Mouse (Mus musculus) testis, postnatal 10 days (tissue): ENCODE data around the gene Olfr521.
"Not testable (repeated sequence)": the region's sequence is repeated elsewhere in the genome, so short reads cannot be mapped to it uniquely, and the experiment has no call there.

Experiments
- DNase-seq: peaks from one replicate; pipeline ENCODE4 v3.0.0; 2021; ENCODE audit warnings: low spot score

Gene Olfr521

DNA sequence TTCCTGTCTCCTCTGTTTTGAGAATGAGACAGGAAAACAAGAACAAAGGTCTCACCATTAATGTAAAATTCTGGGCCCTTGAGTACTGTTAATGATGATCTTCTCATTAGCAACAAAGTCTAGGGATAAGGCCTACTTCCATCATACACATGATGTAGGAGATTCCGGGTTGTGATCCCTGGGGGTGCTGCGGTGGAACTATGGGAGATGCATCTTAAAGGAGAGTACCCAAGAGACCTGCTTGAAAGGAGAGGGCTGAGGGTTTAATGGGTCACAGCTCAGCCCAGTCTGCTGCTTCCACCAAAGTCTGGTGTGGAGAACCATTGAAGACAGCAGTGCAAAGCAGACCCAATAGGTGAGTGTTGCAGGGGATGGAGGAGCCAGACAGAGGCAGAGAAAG is at the start of gene Olfr521:
Olfr521 (plus strand) TSS at position 301 of the 400 bp plus-strand sequence.
- no peak for DNase-seq

GRCm38 (mm10) chr7:99716536-99716935 is 46.8 kb upstream of the Olfr521 start:
- DNase-seq, result no peak

GRCm38 (mm10) chr7:99729973-99730372 is 33.3 kb upstream of the Olfr521 start, which contains the start of gene Olfr520:
Gene Olfr520 (plus strand): TSS chr7:99730273.
- no peak for DNase-seq

DNA sequence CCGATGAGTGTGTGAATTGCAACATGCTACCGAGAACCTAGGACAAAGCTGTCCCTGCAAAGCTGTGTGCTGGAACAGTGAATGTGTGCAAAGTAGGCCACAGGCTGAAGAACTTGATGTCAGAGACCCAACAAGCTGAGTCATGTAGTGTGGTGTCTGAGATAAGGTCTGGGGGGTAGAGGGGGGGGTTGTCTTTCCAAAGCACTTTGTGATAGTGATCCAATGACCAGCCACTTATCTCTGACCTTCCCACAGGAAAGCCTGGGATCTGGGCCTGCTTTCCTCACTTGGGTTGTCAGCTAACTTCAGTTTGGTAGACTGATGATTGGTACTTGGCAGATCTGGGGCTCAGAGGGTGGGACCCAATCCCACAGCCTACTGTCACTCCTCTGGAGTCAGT is 28.7 kb upstream of the Olfr521 start:
- DNase-seq, result no peak

DNA sequence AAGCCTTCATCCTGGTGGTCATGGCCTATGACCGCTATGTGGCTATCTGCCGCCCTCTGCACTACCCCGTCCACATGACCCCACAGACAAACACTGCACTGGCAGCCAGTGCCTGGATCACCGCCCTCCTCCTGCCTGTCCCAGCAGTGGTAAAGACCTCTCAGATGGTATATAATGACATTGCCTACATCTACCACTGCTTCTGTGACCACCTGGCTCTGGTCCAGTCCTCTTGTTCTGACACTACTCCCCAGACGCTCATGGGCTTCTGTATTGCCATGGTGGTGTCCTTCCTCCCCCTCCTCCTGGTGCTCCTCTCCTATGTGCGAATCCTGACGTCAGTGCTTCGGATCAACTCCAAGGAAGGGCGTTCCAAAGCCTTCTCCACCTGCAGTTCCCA is 27.8 kb upstream of the Olfr521 start:
- DNase-seq, result not testable (repeated sequence)

DNA sequence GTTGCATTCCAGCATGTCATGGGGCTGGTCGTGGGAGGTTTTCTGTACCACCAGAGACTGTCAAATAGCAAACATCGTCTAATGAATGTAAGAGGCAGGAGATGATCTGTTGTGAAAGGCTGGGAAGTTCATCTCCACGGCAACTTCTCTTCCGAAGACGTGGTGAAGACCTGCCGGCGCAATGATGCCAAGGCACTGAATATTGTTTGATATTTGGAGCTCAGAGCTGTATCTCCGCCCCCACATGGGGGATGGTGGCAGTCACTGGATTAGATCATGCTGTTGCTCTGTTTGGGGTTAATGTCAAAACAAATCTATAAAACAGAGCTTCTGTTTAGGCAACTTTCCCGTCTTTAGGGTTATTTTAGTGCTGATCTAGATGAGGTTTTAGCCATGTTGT is 24.0 kb upstream of the Olfr521 start:
- no peak for DNase-seq

DNA sequence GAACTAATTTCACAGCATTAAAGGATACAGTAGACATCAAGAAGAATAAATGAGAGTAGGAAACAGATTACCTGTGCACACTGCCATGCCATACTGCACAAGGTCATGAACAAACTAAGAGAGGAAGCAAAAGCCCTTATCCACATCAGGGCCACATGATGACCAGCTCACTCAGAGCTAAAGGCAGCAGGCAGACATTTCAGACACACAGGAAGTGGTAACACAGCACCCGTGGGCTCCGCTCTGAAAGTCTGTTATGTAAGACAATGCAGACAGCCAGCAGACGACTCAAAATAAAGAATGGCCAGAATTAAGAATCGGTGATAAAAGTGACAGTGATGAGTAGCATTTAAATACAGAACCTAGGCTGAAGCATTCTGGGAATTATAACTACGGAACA is 18.1 kb downstream of the Olfr521 start:
- no peak for DNase-seq

- no peak for DNase-seq
Observed at GRCm38 (mm10) chr7:99781916-99782315, 18.6 kb downstream of the Olfr521 start.

- DNase-seq, result no peak
Observed at GRCm38 (mm10) chr7:99783421-99783820, 20.1 kb downstream of the Olfr521 start.

DNA sequence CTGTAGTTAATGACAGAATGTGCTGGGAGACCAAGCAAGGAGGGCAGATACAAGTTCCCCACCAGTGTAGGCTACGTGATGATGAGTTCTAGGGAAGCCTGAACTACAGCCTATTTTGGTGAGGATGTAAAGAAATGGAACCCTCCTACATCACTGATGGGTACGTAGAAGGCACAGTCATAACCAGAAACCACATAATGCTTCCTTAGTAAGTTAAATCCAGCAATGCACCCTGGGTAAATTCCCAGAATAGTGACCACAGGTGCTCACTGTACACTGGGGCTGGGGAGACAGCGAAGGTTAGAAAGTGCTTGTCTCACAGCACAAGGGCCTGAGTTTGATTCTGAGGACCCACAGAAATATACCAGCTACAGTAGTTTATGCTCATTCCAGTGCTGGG is 22.2 kb downstream of the Olfr521 start:
- DNase-seq, result no peak

GRCm38 (mm10) chr7:99786774-99787173 is 23.5 kb downstream of the Olfr521 start:
- DNase-seq, result no peak

GRCm38 (mm10) chr7:99787935-99788334 is 24.6 kb downstream of the Olfr521 start:
- DNase-seq, result no peak

GRCm38 (mm10) chr7:99788563-99788962 is 25.3 kb downstream of the Olfr521 start:
- DNase-seq, result no peak

- DNase-seq, result no peak
Observed at GRCm38 (mm10) chr7:99790816-99791215, 27.5 kb downstream of the Olfr521 start.

GRCm38 (mm10) chr7:99794096-99794495 is 30.8 kb downstream of the Olfr521 start:
- no peak for DNase-seq

GRCm38 (mm10) chr7:99795192-99795981 is 32.1 kb downstream of the Olfr521 start:
- DNase-seq, result no peak

- DNase-seq, result peak; percentile 46
Observed at GRCm38 (mm10) chr7:99796471-99796870, 33.2 kb downstream of the Olfr521 start.

GRCm38 (mm10) chr7:99797261-99797660 is 34.0 kb downstream of the Olfr521 start:
- DNase-seq, result no peak

DNA sequence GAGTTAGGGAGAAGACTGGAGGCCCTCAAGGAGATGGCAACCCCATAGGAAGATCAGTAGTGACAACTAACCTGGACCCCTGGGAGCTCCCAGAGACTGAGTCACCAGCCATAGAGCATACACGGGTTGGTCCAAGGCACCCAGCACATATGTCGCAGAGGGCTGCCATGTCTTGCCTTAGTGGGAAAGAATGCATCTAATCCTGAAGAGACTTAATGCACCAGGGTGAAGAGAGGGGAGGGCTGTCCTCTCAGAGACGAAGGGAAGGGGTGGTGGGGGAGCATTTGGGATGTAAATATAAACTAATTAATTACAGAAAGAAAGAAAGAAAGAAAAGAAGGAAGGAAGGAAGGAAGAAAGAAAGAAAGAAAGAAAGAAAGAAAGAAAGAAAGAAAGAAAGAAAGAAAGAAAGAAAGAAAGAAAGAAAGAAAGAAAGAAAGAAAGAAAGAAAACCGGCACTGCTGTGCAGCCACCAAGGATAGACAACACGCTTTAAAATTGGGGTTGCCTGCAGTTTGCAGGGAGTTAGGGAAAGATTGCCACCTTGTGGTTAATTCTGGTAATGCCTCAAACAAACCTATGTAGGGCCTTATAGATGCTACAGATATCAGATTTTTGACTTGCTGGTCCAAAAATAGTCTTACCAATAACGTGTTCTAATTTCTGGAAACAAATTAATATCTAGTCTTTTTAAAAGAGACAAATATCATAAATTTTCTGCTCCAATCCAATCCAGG is 34.8 kb downstream of the Olfr521 start:
- peak; percentile 78 for DNase-seq

DNA sequence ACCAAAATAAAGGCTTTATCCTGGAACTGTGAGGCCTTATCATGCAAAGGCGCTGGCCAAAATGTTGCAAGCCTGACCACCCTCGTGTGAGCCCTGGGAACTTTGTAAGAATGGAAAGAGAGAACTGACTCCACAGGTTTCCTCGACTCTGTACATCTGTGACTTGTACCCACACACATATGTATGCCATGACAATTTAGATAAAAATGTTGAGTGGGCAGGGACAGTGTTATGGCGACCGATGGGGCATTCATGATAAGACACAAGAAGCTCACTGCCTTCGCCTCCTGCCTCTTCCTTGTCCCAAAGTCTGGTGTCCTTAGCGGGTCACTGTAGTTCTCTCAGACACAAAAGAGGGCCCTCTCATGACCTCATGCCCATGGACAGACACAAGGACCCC is 35.8 kb downstream of the Olfr521 start:
- DNase-seq, result no peak

DNA sequence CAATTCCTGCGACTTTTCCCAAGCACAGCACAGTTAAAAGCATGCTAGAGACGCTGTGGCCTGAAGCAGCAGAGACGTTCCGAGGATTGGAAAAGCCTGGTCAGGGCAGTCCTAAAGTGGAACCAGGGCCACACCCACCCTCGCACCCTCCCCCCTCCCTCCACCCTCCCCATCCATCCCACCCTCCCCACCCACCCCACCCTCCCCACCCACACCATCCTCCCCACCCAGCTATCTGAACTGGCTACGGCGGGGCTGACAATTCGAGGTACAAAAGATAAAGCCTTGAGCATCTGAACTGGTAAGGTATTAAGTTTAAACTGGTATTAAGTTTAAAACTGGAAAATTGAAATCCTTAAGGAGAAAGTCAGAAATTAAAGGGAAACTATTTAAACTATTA is 40.2 kb downstream of the Olfr521 start:
- no peak for DNase-seq

- not testable (repeated sequence) for DNase-seq
Observed at GRCm38 (mm10) chr7:99804033-99804432, 40.7 kb downstream of the Olfr521 start.

GRCm38 (mm10) chr7:99805340-99805739 is 42.0 kb downstream of the Olfr521 start:
- DNase-seq, result no peak
